12 mouse cellular contexts compared by ENCODE assay signal in the genomic region with DNA sequence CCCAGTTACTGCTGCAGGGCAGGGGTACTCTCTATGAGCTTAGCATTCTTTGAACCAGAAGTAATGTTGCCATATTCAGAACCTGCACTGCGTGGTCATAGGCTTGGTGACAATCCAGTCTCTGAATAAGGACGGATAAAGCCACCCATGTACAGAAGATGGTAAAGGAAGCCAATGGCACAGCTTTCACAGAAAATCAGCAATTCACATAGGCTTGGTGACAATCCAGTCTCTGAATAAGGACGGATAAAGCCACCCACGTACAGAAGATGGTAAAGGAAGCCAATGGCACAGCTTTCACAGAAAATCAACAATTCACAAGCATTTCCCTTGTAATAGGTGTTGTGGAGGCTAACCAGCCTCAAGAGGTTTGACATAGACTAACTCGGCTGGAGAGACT.
"Had no signal": no experiment of that assay in that cellular context is flagged by ENCODE, and none has a peak within 500 bp of the region (broad histone marks: within the 10 kb centered on the region; RNA-seq: fewer than 3 reads in every experiment).

No protein-coding gene starts in this region.

- DNase-seq: retina, postnatal 1 day; right cerebral cortex, adult 18-20 months; right cerebral cortex, postnatal 14 days; right cerebral cortex, postnatal 25 days; right cerebral cortex, postnatal 4 days; spleen, adult 18-20 months; thymus, adult 18-20 months; thymus, adult 2 months; thymus, postnatal 14 days; thymus, postnatal 25 days; thymus, postnatal 36 days; thymus, postnatal 4 days had no signal
